Mouse (Mus musculus) kidney, adult 11 months (tissue): ENCODE measurements at regions not wholly inside any gene's neighbourhood (a gene's known extent, or its start where the extent isn't known, plus 50 kb on each side); places are given as distances from the start of the nearest gene placed in this dataset.

Source experiments
- DNase-seq: peaks from one replicate; pipeline ENCODE4 v3.0.0; 2022

DNA sequence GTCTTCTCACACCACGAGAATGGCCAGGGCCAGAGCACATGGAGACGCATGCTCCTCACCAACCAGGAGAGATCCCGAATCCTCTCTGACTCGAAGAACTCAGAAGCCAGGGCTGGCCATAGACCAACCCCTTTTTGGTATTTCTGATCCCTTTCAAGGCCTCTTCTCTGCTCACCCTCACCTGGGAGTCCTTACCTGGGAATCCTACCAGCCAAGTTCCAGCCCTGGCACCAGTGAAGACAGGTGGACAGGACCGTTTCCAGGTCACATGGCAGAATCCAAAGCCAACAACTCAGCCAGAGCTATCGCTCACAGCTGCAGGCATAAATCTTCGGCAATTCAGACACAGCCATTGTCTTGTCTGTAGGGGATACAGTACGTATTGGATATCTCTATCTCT is 626.2 kb upstream of the Fam19a5 start:
- DNase-seq: no peak

DNA sequence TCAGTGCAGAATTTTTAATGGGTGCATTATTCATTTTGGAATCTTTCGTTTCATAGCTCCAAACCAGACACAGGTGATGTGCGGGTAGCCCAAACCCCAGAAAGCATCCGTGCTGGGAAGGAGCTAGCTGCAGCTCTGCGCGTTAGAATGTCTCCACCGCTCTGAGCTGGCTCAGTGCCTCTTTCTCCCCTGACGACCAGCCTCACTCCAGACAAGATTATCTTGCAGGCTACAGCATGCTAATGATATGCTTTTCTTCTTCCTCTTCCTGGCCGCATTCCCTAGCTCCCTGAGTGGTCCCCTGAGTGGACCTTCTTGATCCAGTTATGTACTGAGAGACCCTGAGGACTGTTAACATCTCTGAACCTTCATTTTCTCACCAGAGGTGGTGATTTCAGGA is 624.4 kb upstream of the Fam19a5 start:
- no peak for DNase-seq

DNA sequence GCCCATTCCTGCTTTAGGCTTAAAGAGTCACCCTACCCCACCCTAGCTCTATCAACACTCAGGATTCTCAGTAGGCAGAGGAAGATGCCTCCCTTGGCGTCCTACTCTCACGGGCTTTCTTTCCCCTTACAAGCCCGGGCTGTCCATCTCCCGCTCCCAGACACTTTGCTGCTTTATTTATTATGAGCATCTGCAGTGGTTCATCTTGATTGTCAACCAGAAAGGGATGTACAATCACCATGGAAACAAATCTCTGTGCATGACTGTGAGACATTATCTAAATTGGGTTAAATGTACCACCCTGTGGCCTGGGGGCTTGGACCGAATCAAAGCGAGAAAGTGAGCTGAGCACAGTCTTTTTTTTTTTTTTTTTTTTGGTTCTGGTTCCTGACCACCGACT is 623.9 kb upstream of the Fam19a5 start:
- no peak for DNase-seq

DNA sequence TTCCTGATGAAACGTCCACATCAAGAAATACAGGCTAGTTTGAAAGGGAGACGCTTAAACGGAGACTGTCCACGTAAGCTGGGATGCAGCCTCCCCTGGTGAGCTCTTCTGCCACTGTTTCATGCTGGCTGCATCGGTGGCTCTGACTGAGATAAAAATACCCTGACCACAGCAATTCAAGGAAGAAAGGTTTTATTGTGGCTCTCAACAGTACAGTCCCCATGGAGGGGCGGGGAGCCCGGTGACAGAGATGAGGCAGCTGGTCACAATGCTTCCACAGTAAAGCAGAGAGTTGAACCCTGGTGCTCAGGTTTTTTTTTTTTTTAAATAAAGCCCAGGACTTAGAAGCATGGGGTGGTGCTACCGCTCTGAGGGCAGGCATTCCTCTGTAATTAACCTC is 622.7 kb upstream of the Fam19a5 start:
- DNase-seq: no peak

DNA sequence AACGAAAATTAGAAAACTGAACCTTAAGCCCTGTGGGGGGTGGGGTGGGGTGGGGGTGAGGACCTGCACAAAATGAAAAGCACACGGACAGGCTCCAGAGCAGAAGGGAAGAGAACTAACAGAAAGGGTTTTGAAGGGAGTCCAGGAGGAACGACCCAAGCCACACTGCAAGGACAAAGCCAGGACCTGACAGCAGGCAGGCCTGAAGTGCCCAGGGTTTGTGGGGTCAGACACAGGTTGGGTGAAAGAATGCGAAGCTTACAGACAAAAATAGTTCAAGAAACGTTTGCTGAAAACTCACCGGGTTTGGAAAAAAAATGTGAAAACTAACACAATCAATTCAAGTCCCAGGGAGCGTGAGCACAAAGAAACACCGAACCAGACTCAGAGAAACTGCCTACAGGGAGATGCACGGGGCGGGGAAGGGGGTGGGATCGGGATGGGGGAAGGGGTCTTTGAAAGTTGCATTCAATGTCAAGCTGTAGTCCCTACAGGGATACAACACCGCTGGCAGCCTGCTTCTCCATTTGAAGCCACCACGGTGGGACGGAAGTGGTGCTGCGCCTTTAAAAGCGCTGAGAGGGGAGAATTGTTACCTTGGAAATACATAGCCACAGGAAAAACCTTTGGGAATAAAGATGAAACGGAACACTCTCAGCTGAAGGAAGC is 618.9 kb upstream of the Fam19a5 start:
- no peak for DNase-seq

DNA sequence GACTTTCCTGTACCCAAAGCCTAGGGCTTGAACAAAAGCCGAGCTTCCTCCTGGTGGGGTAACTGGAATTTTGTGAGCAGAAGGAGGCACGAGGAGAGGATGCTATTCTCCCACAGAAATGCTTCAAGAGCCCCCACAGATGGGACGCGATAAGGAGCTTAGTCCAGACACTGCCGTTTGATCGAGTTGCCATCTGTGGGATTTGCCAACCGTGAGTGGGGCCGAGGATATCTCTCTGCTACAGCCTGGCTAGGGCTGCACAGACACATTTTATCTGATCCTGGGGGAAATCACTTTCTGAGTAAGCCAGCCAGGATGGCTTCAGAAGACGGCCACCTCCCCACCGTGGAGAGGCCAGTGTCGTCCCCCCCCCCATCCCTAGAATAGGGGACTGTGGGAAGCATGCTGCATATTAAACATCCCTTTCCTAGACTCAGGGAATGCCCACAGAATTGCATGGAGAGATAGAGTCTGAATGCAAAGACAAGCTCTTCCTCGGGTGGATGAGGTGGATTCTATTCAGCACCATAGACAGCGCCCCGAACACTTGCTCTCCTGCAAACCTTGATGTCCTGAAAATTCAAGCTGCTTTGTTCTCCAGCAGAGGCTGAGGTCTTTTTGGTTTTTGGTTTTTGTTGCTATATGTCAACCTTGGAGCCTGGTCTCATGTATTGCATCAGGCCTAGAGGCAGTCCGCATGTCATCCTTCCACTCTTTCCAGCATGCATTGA is 611.6 kb upstream of the Fam19a5 start:
- no peak for DNase-seq

DNA sequence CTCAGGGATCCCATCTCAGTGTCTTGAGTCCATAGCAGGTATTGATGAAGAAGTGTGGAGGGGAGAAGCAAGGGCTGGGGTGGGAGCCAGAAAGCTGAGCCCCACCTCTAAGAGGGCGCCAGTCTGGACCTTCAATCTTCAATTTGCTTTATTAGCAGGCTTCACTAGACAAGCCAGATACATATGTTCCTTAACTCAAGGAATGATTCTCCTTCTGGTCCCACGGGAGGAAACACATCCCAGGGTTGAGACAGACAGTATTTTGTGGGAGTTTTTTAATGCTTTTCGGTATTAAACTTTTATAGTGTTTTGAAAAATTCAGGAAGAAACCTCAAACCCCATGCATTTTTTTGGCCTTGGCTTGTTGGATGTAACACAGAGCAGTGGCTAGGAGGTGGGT is 606.7 kb upstream of the Fam19a5 start:
- no peak for DNase-seq

DNA sequence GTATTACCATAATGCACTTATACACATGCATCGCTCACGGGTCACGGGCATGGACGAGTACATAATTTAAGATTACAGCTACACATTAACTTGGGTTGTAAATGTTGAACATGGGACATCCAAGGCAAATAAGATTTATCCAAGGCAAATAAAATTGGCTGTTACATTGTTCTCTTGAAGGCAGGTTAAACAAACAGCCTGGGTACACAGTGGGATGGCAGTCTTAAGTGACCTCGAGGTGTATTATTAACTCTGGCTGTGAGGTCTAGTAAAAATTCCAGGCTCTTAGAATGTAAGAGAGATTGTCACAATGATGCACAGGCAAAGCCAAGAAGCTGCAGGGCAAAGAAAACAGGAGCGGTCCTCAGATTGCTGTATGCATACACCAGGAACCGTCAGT is 599.6 kb upstream of the Fam19a5 start:
- no peak for DNase-seq

DNA sequence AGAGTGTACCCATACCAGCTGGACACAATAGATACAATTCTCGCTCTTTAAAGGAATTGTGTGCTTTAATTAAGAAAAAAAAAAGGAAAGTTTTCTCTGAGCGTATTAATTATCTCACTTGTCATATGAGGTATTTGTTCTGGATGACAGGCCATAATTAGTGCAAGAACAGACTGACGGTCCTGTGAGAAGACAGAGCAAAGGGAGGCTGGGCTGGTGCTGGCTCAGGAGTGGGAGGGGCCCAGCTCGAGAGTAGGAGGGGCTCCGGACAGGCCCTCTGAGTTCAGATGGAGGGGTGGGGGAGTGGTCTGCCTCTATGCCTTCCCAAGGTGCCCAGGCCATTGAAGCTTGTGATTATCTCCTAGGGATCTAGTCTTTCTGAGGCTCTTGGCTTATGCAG is 591.5 kb upstream of the Fam19a5 start:
- no peak for DNase-seq

DNA sequence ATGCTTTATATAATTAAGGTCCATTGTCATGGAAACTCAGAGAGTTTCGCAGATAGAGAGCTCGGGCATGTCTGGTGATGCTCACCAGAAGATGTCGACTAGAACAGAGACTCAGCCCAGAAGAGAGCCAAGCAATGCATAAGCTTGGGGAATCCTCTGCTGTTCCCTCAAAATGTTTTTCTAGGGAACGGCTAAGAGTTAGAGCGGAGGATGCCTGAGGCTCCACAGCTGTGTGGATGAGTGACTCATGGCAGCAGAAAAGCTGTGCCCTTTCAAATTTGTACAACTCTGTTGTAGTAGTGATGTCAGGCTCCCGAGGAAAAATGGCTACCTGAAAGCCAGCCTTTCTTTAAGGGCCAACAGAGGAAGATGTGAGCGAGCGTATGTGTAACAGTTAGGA is 586.2 kb upstream of the Fam19a5 start:
- DNase-seq: no peak

DNA sequence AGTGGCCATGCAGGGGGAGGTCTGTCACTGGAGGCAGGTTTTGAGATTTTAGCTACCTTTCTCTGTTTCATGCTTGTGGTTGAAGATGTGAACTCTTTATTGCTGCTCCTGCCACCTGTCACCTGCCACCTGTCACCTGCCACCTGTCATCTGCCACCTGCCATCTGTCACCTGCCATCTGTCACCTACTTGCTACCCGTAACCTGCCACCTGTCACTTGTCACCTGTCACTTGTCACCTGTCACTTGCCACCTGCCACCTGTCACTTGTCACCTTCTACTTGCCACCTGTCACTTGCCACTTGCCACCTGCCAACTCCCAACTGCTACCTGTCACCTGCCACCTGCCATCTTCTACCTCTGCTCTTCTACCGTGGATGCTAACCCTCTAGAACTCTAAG is 581.2 kb upstream of the Fam19a5 start:
- no peak for DNase-seq

DNA sequence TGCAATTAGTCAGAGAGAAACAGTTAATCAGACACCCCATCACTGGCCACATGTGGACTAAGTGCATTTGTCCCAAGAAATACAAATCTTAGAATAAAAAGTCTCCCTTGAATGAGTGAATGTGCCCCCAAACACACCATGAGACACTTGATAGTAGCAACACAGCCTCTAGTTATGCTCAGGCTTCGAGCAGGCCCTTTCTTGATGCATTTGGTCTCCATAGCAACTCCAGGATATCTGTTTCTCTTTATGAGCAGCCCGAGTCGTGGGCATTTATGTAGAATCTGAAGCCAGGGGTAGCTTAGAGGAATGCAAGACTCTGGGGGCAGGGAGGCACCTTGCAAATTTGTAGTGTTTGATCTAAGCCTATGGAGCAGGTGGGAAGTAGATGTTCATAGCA is 580.6 kb upstream of the Fam19a5 start:
- DNase-seq: no peak

DNA sequence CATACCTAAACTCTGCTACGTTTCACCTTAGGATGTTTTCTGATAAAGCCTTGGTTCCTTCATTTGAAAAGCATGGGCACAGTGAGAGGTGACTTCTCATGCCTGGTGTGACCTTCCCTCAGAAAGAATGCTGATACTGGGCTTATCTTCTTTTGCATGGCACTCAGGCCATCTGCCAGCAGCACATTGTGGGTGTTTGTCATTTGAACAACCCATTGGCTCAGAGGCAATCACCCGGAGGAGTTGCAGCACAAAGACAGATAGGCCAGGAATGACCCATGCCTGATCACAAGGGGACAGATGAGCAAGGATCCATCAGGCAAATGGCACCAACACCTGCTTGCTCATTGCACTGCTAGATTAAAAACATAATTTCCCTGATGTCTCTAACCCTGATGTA is 572.7 kb upstream of the Fam19a5 start:
- DNase-seq: no peak

DNA sequence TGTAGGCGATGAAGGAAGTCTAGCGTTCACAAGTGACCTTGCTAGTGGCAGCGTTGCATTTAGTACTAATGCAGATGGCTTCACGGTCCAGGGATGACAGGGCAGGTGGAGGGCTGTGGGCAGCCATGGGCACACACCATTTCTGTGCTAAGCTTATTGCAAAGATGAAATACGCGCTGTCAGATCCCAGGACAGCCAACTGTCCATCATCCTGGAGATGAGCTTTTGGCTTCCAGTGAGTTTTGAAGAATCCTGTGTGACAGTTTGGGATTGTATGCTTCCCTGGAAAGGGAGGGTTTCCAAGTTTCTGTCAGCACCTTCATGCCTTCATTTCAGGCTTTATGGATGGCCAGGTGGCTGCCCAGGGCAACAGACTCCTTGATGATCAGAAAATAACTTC is 547.9 kb upstream of the Fam19a5 start:
- no peak for DNase-seq

DNA sequence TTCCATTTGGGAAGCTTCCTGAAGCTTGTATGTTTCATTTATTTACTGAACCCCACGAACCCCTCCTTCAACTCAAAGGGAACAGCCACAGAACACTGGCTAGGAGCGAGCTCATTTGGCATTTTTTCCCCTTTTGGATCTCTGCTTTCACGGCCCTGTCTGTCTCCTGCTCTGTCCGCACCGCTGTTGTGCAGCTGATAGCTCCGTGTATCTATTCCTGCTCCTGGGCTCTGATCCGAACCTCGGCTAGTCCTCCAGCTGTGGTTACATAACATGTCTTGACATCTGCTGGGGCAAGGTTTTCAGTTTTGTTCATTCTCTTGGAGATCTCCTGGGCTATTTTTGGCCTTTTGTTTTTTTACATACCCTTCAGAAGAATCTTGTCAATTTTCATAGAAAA is 525.1 kb upstream of the Fam19a5 start:
- no peak for DNase-seq

DNA sequence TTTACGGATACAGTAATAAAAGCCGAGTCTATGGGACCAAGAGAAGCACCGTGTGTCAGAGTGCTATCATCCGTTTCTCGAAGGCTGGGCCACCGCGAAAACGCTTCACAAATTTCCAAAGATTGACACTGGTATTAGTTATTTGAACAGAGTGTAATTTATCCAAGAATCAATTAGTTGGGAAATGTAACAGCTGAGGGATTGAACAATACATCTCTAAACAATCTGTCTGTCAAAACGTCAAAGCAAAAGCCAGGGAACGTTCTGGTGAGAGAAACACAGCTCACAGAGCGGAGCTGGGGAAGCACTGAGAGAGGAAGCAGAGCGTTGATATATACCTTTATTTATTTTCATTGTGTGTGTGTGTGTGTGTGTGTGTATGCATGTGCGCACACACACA is 498.1 kb upstream of the Fam19a5 start:
- DNase-seq: no peak

DNA sequence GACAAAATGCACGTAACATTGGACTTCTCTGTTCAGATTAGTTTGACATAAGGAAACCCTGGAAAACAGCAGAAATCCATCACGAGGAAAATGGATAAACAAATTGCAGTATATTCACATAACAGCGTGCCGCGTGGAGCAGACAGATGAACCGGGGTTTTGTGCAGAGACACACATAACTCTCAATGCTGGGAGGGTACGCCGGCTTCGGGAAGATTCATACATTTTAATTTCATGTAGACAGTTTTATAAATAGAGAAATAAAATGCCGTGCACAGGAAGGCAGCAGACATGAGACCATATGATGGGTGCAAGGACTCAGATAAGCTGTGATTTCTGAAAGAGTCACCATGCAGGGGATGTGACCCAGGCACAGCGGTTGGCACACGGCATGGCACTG is 489.9 kb upstream of the Fam19a5 start:
- no peak for DNase-seq

DNA sequence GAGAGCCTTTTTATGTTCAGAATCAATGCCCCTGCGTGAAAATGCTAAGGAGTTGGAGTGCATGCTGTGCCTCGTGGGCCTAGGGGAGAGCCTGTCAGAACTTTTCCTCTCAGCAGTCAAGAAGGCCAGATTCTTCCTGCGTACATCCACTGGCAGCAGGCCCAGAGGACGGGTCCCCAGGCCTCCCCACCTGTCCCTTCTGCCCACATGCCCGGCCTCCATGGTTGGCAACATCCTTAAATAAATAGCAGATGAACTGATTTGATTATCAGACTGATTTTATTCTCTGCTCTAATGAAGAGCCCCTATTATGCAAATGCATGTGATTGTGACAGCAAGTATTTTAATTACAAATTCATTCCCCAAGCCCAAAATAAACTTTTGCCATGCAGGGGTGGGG is 479.2 kb upstream of the Fam19a5 start:
- no peak for DNase-seq

DNA sequence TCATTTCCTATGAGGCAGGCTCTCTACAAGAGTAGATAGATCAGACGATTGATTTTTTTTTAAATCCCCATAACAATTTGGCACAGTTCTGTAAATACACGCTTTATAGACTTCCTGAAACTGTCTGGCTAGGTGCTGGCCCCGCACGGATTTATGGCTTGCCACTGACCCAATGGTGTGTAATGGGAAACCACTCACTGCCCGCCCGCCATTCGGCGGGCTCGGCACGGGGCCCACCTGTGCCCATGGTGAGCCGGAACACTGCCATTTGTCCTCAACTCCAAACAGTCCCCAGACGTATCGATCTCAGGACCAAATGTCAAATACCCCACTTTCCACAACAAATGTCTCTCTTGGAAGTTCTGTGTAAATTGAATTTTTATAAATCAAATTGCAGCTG is 475.8 kb upstream of the Fam19a5 start:
- no peak for DNase-seq

DNA sequence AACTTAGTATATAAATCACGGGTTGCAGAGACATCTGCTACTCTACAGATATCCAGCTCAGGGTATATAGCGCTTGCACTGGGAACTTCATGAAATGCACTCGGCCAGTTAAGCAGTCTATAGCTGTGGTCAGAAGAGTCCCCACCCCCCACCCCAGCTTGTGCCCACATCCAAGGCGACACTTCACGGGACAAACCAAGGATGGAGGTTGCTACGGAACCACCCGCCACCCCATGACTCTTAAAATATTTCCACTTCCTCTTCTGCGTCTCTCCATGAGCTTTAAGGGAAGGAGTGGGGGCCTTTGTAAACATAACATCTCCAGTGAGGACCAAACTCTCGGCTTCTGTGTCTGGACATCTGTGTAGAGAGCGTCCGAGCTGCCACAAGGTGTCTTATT is 469.5 kb upstream of the Fam19a5 start:
- no peak for DNase-seq

DNA sequence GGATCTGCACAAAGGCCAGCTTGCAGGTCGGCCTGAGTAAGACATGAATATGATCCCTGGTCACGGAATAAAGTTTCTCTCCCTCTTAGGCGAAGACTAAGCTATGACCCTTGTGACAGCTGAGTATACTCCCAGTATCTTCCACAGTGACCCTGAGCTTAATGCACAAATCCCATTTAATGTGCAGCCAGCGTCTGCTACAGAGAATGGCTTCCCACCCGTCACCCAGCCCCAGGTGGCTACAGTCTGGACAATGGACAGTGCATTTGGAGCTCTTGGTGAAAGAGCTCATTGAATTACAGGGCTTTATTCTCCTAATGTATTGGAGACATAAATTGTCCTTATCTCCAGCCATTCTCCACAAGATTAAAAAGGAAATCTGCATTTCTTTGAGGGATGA is 454.3 kb upstream of the Fam19a5 start:
- DNase-seq: no peak

DNA sequence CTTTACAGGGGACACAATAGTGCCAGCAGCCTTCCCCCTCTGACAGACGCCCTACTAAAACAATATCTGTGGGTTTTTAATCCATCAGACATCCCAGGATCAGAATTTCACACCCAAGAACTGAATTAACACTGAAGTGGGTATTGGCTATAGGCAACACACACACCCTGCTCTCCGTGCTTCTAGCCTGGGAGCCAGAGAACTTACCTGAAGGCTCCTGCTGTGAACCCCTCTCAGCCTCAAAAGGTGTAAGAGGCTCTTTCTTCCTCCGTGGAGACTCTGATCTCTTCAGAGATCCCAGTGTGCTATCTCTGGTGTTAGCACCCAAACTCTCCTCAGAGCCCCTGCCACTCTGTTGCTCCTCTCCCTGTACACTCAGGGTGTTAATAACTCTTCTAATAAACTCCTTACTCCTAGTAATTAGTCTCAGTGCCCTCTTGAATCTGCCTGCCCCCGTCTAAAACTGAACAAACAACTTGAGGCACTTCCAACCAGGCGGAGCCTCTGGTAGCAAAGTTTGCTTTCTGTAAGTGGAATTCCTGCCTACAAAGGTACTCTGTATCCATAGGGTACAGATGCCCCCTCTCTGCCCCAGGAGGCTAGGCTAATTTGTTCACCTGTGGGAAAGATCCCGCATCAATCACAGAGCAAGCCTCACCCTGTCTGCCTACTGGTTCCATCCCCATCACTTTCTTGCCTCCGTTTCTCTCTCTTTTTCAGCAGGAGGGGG is 452.9 kb upstream of the Fam19a5 start:
- DNase-seq: no peak

DNA sequence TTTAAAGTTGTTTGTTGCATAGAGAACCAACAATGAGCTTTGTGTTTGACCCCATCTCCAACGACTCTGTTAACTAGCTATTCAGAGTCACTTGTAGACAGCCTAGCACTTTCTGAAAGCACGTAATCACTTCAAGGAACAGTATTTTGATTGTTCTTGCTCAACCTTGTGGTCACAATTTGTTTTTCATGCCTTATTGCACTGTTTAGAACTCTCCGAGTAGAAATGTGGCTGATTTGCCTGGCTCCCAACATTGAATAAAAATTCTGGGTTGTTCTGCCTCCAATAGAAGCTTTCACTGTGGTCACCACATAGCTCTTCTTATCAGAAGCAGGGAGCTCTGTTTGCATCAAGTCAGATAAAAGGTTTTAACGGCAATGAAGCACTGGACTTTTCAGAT is 446.9 kb upstream of the Fam19a5 start:
- DNase-seq: no peak

DNA sequence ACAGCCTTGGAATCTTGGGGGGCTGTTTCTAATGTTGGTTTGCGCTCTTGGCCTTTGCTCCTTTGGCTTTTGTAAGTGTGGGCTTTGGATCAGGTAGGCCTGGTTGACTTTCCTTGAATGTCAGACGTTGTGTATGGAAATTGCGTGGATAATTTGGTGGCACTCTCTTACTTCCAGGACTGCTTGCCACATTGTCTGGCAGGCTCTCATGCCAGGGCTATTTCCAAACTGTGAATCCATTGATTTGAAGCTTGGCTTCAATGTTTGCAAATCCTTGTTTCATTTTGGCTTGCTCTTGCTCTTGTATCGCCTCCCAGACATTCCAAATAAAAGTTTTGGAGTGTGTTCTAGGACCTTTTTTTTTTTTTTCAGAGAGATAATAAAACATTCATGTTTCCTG is 443.0 kb upstream of the Fam19a5 start:
- no peak for DNase-seq
